Comparison of ENCODE assay signal across 8 mouse cellular contexts in genomic region chr2:5950766-5951595, GRCm38 (mm10). TPM values are rescaled to one million over a fixed set of nuclear protein-coding genes. Genes with fewer than 3 reads are reported as not detected.
DNase-seq lines count a peak whose midpoint lies in the region; ATAC-seq lines count a peak whose summit lies in the region.

Gene Upf2, plus strand, starts transcription at chr2:5951469.

- H3K9me3 ChIP-seq in heart, embryonic 14.5 days (ENCODE audit: control insufficient read depth, low read length), result no peaks in the 10 kb centered on the region
- no peaks in the 10 kb centered on the region for H3K9me3 ChIP-seq in liver, embryonic 13.5 days (replicated peaks)
- H3K9me3 ChIP-seq in stomach, embryonic 16.5 days (replicated peaks; ENCODE audit: control insufficient read depth, low read length), result no peaks in the 10 kb centered on the region

- 1% methylated on average over 53 of the region's 54 CpGs for WGBS in heart, embryonic 14.5 days
- under 1% methylated on average over 51 of the region's 54 CpGs for WGBS in liver, embryonic 13.5 days (ENCODE audit: insufficient replicate concordance)
- WGBS in stomach, embryonic 16.5 days, result under 1% methylated on average over 45 of the region's 54 CpGs

- peak within 1 kb of the TSS; percentile 90 for H3K4me2 ChIP-seq in heart, embryonic 14.5 days (ENCODE audit: low read length)
- H3K4me2 ChIP-seq in liver, embryonic 13.5 days, result peak within 1 kb of the TSS; percentile 76
- peak within 1 kb of the TSS; percentile 83 for H3K4me2 ChIP-seq in stomach, embryonic 16.5 days (ENCODE audit: low read depth, low read length)

- DNase-seq in c-Kit-negative CD71-positive TER-119-positive erythroid progenitor cells, embryonic 14.5 days (ENCODE audit: low read depth, low spot score), result peak; percentile 89
- DNase-seq in fibroblast of lung, adult 2 months (ENCODE audit: low read depth), result peak; percentile 91
- DNase-seq in kidney, postnatal 14 days, result peak; percentile 96
- DNase-seq in liver, embryonic 13.5 days, result peak; percentile 92
- peak; percentile 93 for DNase-seq in neural tube, embryonic 10.5 days (ENCODE audit: extremely low spot score, low spot score)

- peak within 1 kb of the TSS; percentile 68 to 86 for H3K4me3 ChIP-seq in heart, embryonic 14.5 days (ENCODE audit: control insufficient read depth in 1 of 2, insufficient read depth in 1 of 2, low read depth in 1 of 2, low read length in 2 of 2)
- peak within 1 kb of the TSS; percentile 84 for H3K4me3 ChIP-seq in liver, embryonic 13.5 days (replicated peaks)
- peak within 1 kb of the TSS; percentile 99 for H3K4me3 ChIP-seq in stomach, embryonic 16.5 days (replicated peaks; ENCODE audit: low read length)

- H3K27me3 ChIP-seq in heart, embryonic 14.5 days (ENCODE audit: control insufficient read depth, insufficient read depth, low read length), result no peaks in the 10 kb centered on the region
- no peaks in the 10 kb centered on the region for H3K27me3 ChIP-seq in liver, embryonic 13.5 days
- H3K27me3 ChIP-seq in stomach, embryonic 16.5 days (ENCODE audit: control insufficient read depth, insufficient read depth, low read length), result no peaks in the 10 kb centered on the region

- peaks cover 0 to 7% of the 10 kb centered on the region in 2 experiments; a peak in 2 of 4 replicates for H3K4me1 ChIP-seq in heart, embryonic 14.5 days (ENCODE audit: control insufficient read depth in 2 of 2, insufficient read depth in 2 of 2, low read length in 2 of 2)
- H3K4me1 ChIP-seq in liver, embryonic 13.5 days (replicated peaks), result peaks cover 50% of the 10 kb centered on the region
- peaks cover 6% of the 10 kb centered on the region; the same call in 1 of the 2 replicates for H3K4me1 ChIP-seq in stomach, embryonic 16.5 days (ENCODE audit: control insufficient read depth, insufficient read depth, low read length)

- H3K9ac ChIP-seq in heart, embryonic 14.5 days (ENCODE audit: low read length), result peak within 1 kb of the TSS; percentile 83
- H3K9ac ChIP-seq in liver, embryonic 13.5 days, result peak within 1 kb of the TSS; percentile 94
- peak within 1 kb of the TSS; percentile 98 for H3K9ac ChIP-seq in stomach, embryonic 16.5 days (ENCODE audit: low read length)

- ATAC-seq in CD4-positive, CD25-positive, alpha-beta regulatory T cell, adult 4 months, result peak; percentile 86
- peak; percentile 94 for ATAC-seq in heart, embryonic 14.5 days (ENCODE audit: insufficient number of reproducible peaks, insufficient read depth, low FRiP score, low read depth)
- peak; percentile 92 for ATAC-seq in liver, embryonic 13.5 days (ENCODE audit: low read depth)
- peak; percentile 95 for ATAC-seq in stomach, embryonic 16.5 days (ENCODE audit: insufficient read depth, low FRiP score)

- no peaks in the 10 kb centered on the region for H3K36me3 ChIP-seq in heart, embryonic 14.5 days (ENCODE audit: control insufficient read depth, insufficient read depth, low read length)
- H3K36me3 ChIP-seq in liver, embryonic 13.5 days, result no peaks in the 10 kb centered on the region
- H3K36me3 ChIP-seq in stomach, embryonic 16.5 days (ENCODE audit: control insufficient read depth, insufficient read depth, low read length), result no peaks in the 10 kb centered on the region

- H3K27ac ChIP-seq in heart, embryonic 14.5 days (replicated peaks in 1 of 2; ENCODE audit: control insufficient read depth in 1 of 2, insufficient read depth in 1 of 2, low read depth in 2 of 2, low read length in 2 of 2), result peak within 1 kb of the TSS; percentile 78 to 88
- H3K27ac ChIP-seq in liver, embryonic 13.5 days, result peak within 1 kb of the TSS; percentile 87
- peak within 1 kb of the TSS; percentile 92 for H3K27ac ChIP-seq in stomach, embryonic 16.5 days (ENCODE audit: low read length)

RNA-seq across cellular contexts. Expression of gene Upf2, which starts in this region (rescaled TPM):
- polyA plus RNA-seq in CD4-positive, CD25-positive, alpha-beta regulatory T cell, adult 4 months (2017; shearing (Covaris generic)), result 10 to 100 TPM; 18.5 to 20.8 TPM
- polyA plus RNA-seq in heart, embryonic 14.5 days (2014; fragmentation: Nextera tagmentation; extraction: Ambion mirVana), result 6.6 and 8.1 TPM in 2 replicates
- 4.5 and 5.8 TPM in 2 replicates for polyA plus RNA-seq in liver, embryonic 13.5 days (2015; fragmentation: Nextera tagmentation; extraction: Ambion mirVana)
- polyA plus RNA-seq in stomach, embryonic 16.5 days (2015; fragmentation: Nextera tagmentation; extraction: Ambion mirVana), result 10.4 and 11.3 TPM in 2 replicates

Comparison
In these comparisons a context has a peak if more than half of its experiments do, and no peak if none do; other contexts are left out.
1. Peak in every context shown above with its lines: DNase-seq, ATAC-seq, H3K4me3 ChIP-seq and H3K27ac ChIP-seq.